Mouse (Mus musculus): ENCODE measurements around the gene Serpinb8.

- TF ChIP-seq CTCF (IDR thresholded peaks at IDR 0.05; ENCODE audit: borderline replicate concordance, extremely low read depth, insufficient read depth, insufficient read length): no peak
- no peak for TF ChIP-seq POLR2A (IDR thresholded peaks at IDR 0.05; ENCODE audit: borderline replicate concordance, extremely low read depth, insufficient read depth, insufficient read length, poor library complexity, severe bottlenecking)
These were observed 48.7 kb downstream of the Serpinb8 start for GRCm38 (mm10) chr1:107638459-107638858.
